Mouse (Mus musculus) embryo, embryonic 9.5 days (tissue): ENCODE results near the gene Mrpl39.

ENCODE experiments used
- DNase-seq: peaks from one replicate; pipeline ENCODE4 v3.0.0-alpha.2; 2017; ENCODE audit errors: extremely low spot score

The Mrpl39 gene

GRCm38 (mm10) chr16:84698708-84699107, 36.8 kb downstream of the Mrpl39 start:
- DNase-seq = no peak

GRCm38 (mm10) chr16:84696178-84696577, 39.4 kb downstream of the Mrpl39 start:
- DNase-seq = no peak

- no peak for DNase-seq
Observed at GRCm38 (mm10) chr16:84681991-84682390, 53.6 kb downstream of the Mrpl39 start.

GRCm38 (mm10) chr16:84680760-84681159, 54.8 kb downstream of the Mrpl39 start:
- DNase-seq = no peak

GRCm38 (mm10) chr16:84677292-84677691, 58.2 kb downstream of the Mrpl39 start:
- DNase-seq = no peak
